Mouse (Mus musculus): Measurements from ENCODE around the gene Rnf144b. TPM values are rescaled to one million over a fixed set of nuclear protein-coding genes. Genes with fewer than 3 reads are reported as not detected.

Rnf144b gene
- 0.87 and 1.1 TPM in 2 replicates for polyA plus RNA-seq (2012)

GRCm38 (mm10) chr13:47122537-47123430, at the start of gene Rnf144b:
Gene Rnf144b (plus strand): TSS chr13:47122656.
- no peak for TF ChIP-seq GATA1 (IDR thresholded peaks at IDR 0.05; ENCODE audit: low read length)

- TF ChIP-seq GATA1 (IDR thresholded peaks at IDR 0.05; ENCODE audit: low read length) = no peak
Measured at GRCm38 (mm10) chr13:47076156-47076555, 46.3 kb upstream of the Rnf144b start.

- no peak for TF ChIP-seq GATA1 (IDR thresholded peaks at IDR 0.05; ENCODE audit: low read length)
Measured at GRCm38 (mm10) chr13:47077367-47077766, 45.1 kb upstream of the Rnf144b start.

- TF ChIP-seq GATA1 (IDR thresholded peaks at IDR 0.05; ENCODE audit: low read length) = no peak
Measured at GRCm38 (mm10) chr13:47078799-47079198, 43.7 kb upstream of the Rnf144b start.

- TF ChIP-seq GATA1 (IDR thresholded peaks at IDR 0.05; ENCODE audit: low read length) = no peak
Measured at GRCm38 (mm10) chr13:47080905-47081505, 41.5 kb upstream of the Rnf144b start.

DNA sequence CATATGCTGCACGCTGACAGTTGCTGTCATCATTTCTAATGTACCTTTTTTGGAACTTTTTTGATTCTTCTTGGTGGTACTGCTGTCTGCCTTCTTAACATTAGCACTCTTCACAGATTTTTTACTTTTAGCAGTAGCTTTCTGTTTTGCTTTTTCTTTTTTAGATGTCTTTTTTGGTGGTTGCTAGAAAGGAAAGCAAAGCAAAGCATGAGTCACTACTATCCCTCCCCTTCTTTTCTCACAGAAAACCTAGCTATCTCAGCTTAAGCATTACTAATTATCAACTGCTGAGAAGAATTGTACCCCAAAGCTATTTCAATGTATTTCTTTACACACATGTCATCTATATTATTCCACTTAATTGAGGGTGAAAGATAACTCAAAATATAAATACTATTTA, 34.0 kb upstream of the Rnf144b start:
- no peak for TF ChIP-seq GATA1 (IDR thresholded peaks at IDR 0.05; ENCODE audit: low read length)

- TF ChIP-seq GATA1 (IDR thresholded peaks at IDR 0.05; ENCODE audit: low read length) = no peak
Measured at GRCm38 (mm10) chr13:47089271-47089670, 33.2 kb upstream of the Rnf144b start.

GRCm38 (mm10) chr13:47093791-47094190, 28.7 kb upstream of the Rnf144b start:
- no peak for TF ChIP-seq GATA1 (IDR thresholded peaks at IDR 0.05; ENCODE audit: low read length)

- no peak for TF ChIP-seq GATA1 (IDR thresholded peaks at IDR 0.05; ENCODE audit: low read length)
Measured at GRCm38 (mm10) chr13:47096591-47096990, 25.9 kb upstream of the Rnf144b start.

- no peak for TF ChIP-seq GATA1 (IDR thresholded peaks at IDR 0.05; ENCODE audit: low read length)
Measured at GRCm38 (mm10) chr13:47099265-47099664, 23.2 kb upstream of the Rnf144b start.

- no peak for TF ChIP-seq GATA1 (IDR thresholded peaks at IDR 0.05; ENCODE audit: low read length)
Measured at GRCm38 (mm10) chr13:47100587-47100986, 21.9 kb upstream of the Rnf144b start.

DNA sequence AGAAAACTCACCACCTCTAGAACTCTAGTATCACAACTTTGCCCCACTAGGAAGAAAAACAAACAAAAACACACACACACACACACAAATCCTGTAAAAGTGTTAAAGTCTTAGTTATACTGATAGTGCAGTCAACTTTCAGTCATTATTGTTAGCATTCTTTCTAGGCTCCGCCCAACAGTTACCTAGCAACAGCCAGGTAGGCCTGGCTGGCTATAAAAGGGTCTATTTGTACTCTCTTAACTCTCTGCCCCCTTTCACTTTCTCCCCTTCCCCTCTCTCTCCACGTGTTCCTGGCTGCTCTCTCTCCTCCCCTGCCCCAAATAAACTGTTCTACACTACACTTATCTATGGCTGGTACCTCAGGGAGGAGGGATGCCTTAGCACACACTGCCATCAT, 18.3 kb upstream of the Rnf144b start:
- no peak for TF ChIP-seq GATA1 (IDR thresholded peaks at IDR 0.05; ENCODE audit: low read length)

- no peak for TF ChIP-seq GATA1 (IDR thresholded peaks at IDR 0.05; ENCODE audit: low read length)
Measured at GRCm38 (mm10) chr13:47104856-47105541, 17.5 kb upstream of the Rnf144b start.

GRCm38 (mm10) chr13:47105711-47106579, 16.5 kb upstream of the Rnf144b start, which contains the start of gene Dek:
Gene Dek (minus strand): TSS chr13:47106201.
- TF ChIP-seq GATA1 (IDR thresholded peaks at IDR 0.05; ENCODE audit: low read length) = no peak

- TF ChIP-seq GATA1 (IDR thresholded peaks at IDR 0.05; ENCODE audit: low read length) = no peak
Measured at GRCm38 (mm10) chr13:47106580-47106888, 15.9 kb upstream of the Rnf144b start.
